Mouse (Mus musculus) heart, postnatal 14 days (tissue): Measurements from ENCODE around the gene Tkfc. TPM values are rescaled to one million over a fixed set of nuclear protein-coding genes. Genes with fewer than 3 reads are reported as not detected.
"Not testable (repeated sequence)": the region's sequence is repeated elsewhere in the genome, so short reads cannot be mapped to it uniquely, and the experiment has no call there.

ENCODE experiments used
- DNase-seq, 2 experiments: peaks; one replicate each; pipeline ENCODE4 v3.0.0; 2021 to 2022
- intact Hi-C: fragments of 180-260 bp; cut with DNase I; formaldehyde crosslinking; loops from one replicate; pipeline ENCODE4 v1.15.1; 2025
- total RNA-seq, 2 experiments: library from RNA; stranded (reverse); gene quantifications; 2 replicates each; pipeline ENCODE4 v1.2.3; 2021

Tkfc gene
- total RNA-seq, 2 experiments from 2014 or later: 8.2 to 10.1 TPM

GRCm38 (mm10) chr19:10591659-10592377 lies 13.6 kb downstream of the Tkfc start:
- intact Hi-C loops: no loop called here
- no peak for DNase-seq

- intact Hi-C loops: no loop called here
- DNase-seq: no peak
Observed at GRCm38 (mm10) chr19:10590301-10590700, 15.2 kb downstream of the Tkfc start.

GRCm38 (mm10) chr19:10589127-10589857 lies 16.2 kb downstream of the Tkfc start:
- intact Hi-C loops: no loop called here
- DNase-seq: no peak

- no peak for DNase-seq
- intact Hi-C loops: no loop called here
Observed at GRCm38 (mm10) chr19:10587231-10587630, 18.2 kb downstream of the Tkfc start.

GRCm38 (mm10) chr19:10585112-10585511 lies 20.3 kb downstream of the Tkfc start:
- no peak for DNase-seq
- intact Hi-C loops: no loop called here

- DNase-seq: peak in 1 of 2 experiments; percentile 15
- intact Hi-C loops: no loop called here
Observed at GRCm38 (mm10) chr19:10583550-10584146, 21.8 kb downstream of the Tkfc start.

- intact Hi-C loops: no loop called here
Observed at GRCm38 (mm10) chr19:10581984-10582383, 23.5 kb downstream of the Tkfc start.

GRCm38 (mm10) chr19:10580761-10581160 lies 24.7 kb downstream of the Tkfc start:
- DNase-seq: no peak
- intact Hi-C loops: no loop called here

More at GRCm38 (mm10) chr19:10581984-10582383, 23.5 kb downstream of the Tkfc start:
- no peak for DNase-seq

- intact Hi-C loops: no loop called here
- DNase-seq: no peak
Observed at GRCm38 (mm10) chr19:10580102-10580501, 25.4 kb downstream of the Tkfc start.

- intact Hi-C loops: loop anchor here (2.0 kb wide), 1 partner anchor 14 kb away; no protein-coding TSS in a partner anchor
Observed at GRCm38 (mm10) chr19:10576690-10577561, 28.5 kb downstream of the Tkfc start, which contains the start of the genes Cyb561a3 and Tmem138. Gene Cyb561a3, plus strand, starts transcription at chr19:10577172. Gene Tmem138, minus strand, starts transcription at chr19:10577362.

GRCm38 (mm10) chr19:10569627-10570026 lies 35.8 kb downstream of the Tkfc start:
- intact Hi-C loops: no loop called here

More at GRCm38 (mm10) chr19:10576690-10577561, 28.5 kb downstream of the Tkfc start, which contains the start of the genes Cyb561a3 and Tmem138:
- peak; percentile 89 to 93 for DNase-seq

GRCm38 (mm10) chr19:10565217-10565616 lies 40.2 kb downstream of the Tkfc start:
- intact Hi-C loops: no loop called here
- no peak for DNase-seq

More at GRCm38 (mm10) chr19:10569627-10570026, 35.8 kb downstream of the Tkfc start:
- DNase-seq: no peak

GRCm38 (mm10) chr19:10564278-10564677 lies 41.2 kb downstream of the Tkfc start:
- DNase-seq: no peak
- intact Hi-C loops: no loop called here

- intact Hi-C loops: loop anchor here (2.0 kb wide), 1 partner anchor 14 kb away; the partner anchor contains the start of genes Cyb561a3 and Tmem138
- DNase-seq: no peak
Observed at GRCm38 (mm10) chr19:10562351-10562750, 43.1 kb downstream of the Tkfc start.

- intact Hi-C loops: loop anchor here (2.0 kb wide), 1 partner anchor 15 kb away; the partner anchor contains the start of genes Cyb561a3 and Tmem138
- DNase-seq: peak; percentile 30 to 63
Observed at GRCm38 (mm10) chr19:10561558-10562314, 43.7 kb downstream of the Tkfc start.

GRCm38 (mm10) chr19:10560108-10560507 lies 45.3 kb downstream of the Tkfc start:
- DNase-seq: peak in 1 of 2 experiments; percentile 34
- intact Hi-C loops: no loop called here

GRCm38 (mm10) chr19:10557837-10558375 lies 47.5 kb downstream of the Tkfc start:
- intact Hi-C loops, DNase-seq: not testable (repeated sequence)

GRCm38 (mm10) chr19:10557430-10557829 lies 48.0 kb downstream of the Tkfc start:
- intact Hi-C loops: no loop called here
- no peak for DNase-seq

GRCm38 (mm10) chr19:10557001-10557400 lies 48.5 kb downstream of the Tkfc start:
- intact Hi-C loops: no loop called here

More at GRCm38 (mm10) chr19:10557001-10557400, 48.5 kb downstream of the Tkfc start:
- DNase-seq: no peak
